Mouse (Mus musculus) forebrain, embryonic 12.5 days (tissue): ENCODE data around the gene Prkca. TPM values are rescaled to one million over a fixed set of nuclear protein-coding genes. Genes with fewer than 3 reads are reported as not detected.

Experiments
- ATAC-seq: fragments of 200-750 bp; cut with Nextera tagmentation; 2 replicates; pipeline ENCODE4 v1.8.0; 2017; ENCODE audit warnings: moderate TSS enrichment; ENCODE audit not compliant: low FRiP score
- H3K27ac ChIP-seq: fragments of 300-500 bp; sonication (generic); 2 replicates; pipeline ENCODE4 v1.5.1; 2016; ENCODE audit warnings: mild to moderate bottlenecking
- H3K27me3 ChIP-seq: fragments of 300-500 bp; sonication (generic); 2 replicates; pipeline ENCODE4 v1.6.1; 2016; ENCODE audit warnings: mild to moderate bottlenecking
- H3K36me3 ChIP-seq: fragments of 300-500 bp; sonication (generic); replicated peaks from 2 replicates; pipeline ENCODE4 v1.6.1; 2016; ENCODE audit warnings: mild to moderate bottlenecking
- H3K4me1 ChIP-seq: fragments of 300-500 bp; sonication (generic); 2 replicates; pipeline ENCODE4 v1.6.1; 2016
- H3K4me2 ChIP-seq: fragments of 300-500 bp; sonication (generic); 2 replicates; pipeline ENCODE4 v1.6.1; 2016; ENCODE audit warnings: mild to moderate bottlenecking, moderate library complexity
- H3K4me3 ChIP-seq: fragments of 300-500 bp; sonication (generic); replicated peaks from 2 replicates; pipeline ENCODE4 v1.5.1; 2016; ENCODE audit warnings: mild to moderate bottlenecking
- H3K9ac ChIP-seq: fragments of 300-500 bp; sonication (generic); 2 replicates; pipeline ENCODE4 v1.6.1; 2016; ENCODE audit warnings: mild to moderate bottlenecking
- H3K9me3 ChIP-seq: fragments of 300-500 bp; sonication (generic); 2 replicates; pipeline ENCODE4 v1.6.1; 2016
- WGBS: fragments of 180-500 bp; shearing (Covaris S2); methylation state at CpG from one replicate; pipeline ENCODE4 v1.1.7; 2016; 5-methylcytosine and 5-hydroxymethylcytosine counted together
- polyA plus RNA-seq: library from polyadenylated mRNA; unstranded; fragments of >200 nt; fragmentation: Nextera tagmentation; extraction: Ambion mirVana; gene quantifications from 2 replicates; pipeline ENCODE4 v1.2.1, GENCODE M21; 2016

The Prkca gene
- polyA plus RNA-seq, 1 experiment from 2014 or later: 4.6 TPM

- no peak overlapping the region for H3K4me2 ChIP-seq
- ATAC-seq: no peak
- H3K27me3 ChIP-seq: no peaks in the 10 kb centered on the region
- no peaks in the 10 kb centered on the region for H3K4me1 ChIP-seq
- no peaks in the 10 kb centered on the region for H3K9me3 ChIP-seq
- no peak overlapping the region for H3K27ac ChIP-seq
- no peak overlapping the region for H3K9ac ChIP-seq
- no peaks in the 10 kb centered on the region for H3K36me3 ChIP-seq
- 87% methylated on average over 4 of the region's 4 CpGs for WGBS
- no peak overlapping the region for H3K4me3 ChIP-seq
Observed at GRCm38 (mm10) chr11:108360983-108361382, 17.3 kb upstream of the Prkca start.

- Histone ChIP-seq H3K4me2 (no peak overlapping the region), H3K9ac (no peak overlapping the region), H3K4me1 (no peaks in the 10 kb centered on the region), H3K27ac (no peak overlapping the region), H3K4me3 (no peak overlapping the region), H3K9me3 (no peaks in the 10 kb centered on the region), H3K27me3 (no peaks in the 10 kb centered on the region), H3K36me3 (no peaks in the 10 kb centered on the region)
- no peak for ATAC-seq
- 84% methylated on average over 6 of the region's 6 CpGs for WGBS
Observed at GRCm38 (mm10) chr11:108358911-108359310, 15.2 kb upstream of the Prkca start.

GRCm38 (mm10) chr11:108356020-108356419 is 12.3 kb upstream of the Prkca start:
- no peak for ATAC-seq
- H3K4me2 ChIP-seq: no peak overlapping the region
- no peaks in the 10 kb centered on the region for H3K4me1 ChIP-seq
- no peak overlapping the region for H3K9ac ChIP-seq
- WGBS: 78% methylated on average over 4 of the region's 4 CpGs
- no peak overlapping the region for H3K4me3 ChIP-seq
- no peak overlapping the region for H3K27ac ChIP-seq
- no peaks in the 10 kb centered on the region for H3K27me3 ChIP-seq
- H3K36me3 ChIP-seq: no peaks in the 10 kb centered on the region
- H3K9me3 ChIP-seq: no peaks in the 10 kb centered on the region

GRCm38 (mm10) chr11:108352842-108353388 is 9.2 kb upstream of the Prkca start:
- Histone ChIP-seq H3K27ac (no peak overlapping the region), H3K9me3 (no peaks in the 10 kb centered on the region), H3K4me2 (no peak overlapping the region), H3K4me3 (no peak overlapping the region), H3K36me3 (no peaks in the 10 kb centered on the region), H3K4me1 (no peaks in the 10 kb centered on the region), H3K9ac (no peak overlapping the region), H3K27me3 (no peaks in the 10 kb centered on the region)
- no peak for ATAC-seq
- WGBS: 94% methylated on average over 10 of the region's 10 CpGs

GRCm38 (mm10) chr11:108350799-108351198 is 7.1 kb upstream of the Prkca start:
- no peaks in the 10 kb centered on the region for H3K27me3 ChIP-seq
- no peak for ATAC-seq
- WGBS: 89% methylated on average over 4 of the region's 4 CpGs

GRCm38 (mm10) chr11:108345321-108345720 is 1.6 kb upstream of the Prkca start:
- 93% methylated on average over 2 of the region's 2 CpGs for WGBS
- Histone ChIP-seq H3K9me3 (no peaks in the 10 kb centered on the region), H3K4me3 (no peak overlapping the region), H3K4me1 (peaks cover 18% of the 10 kb centered on the region), H3K27ac (no peak overlapping the region), H3K27me3 (peaks cover 25% of the 10 kb centered on the region), H3K4me2 (no peak overlapping the region), H3K36me3 (no peaks in the 10 kb centered on the region), H3K9ac (no peak overlapping the region)
- ATAC-seq: no peak

More at GRCm38 (mm10) chr11:108350799-108351198, 7.1 kb upstream of the Prkca start:
- Histone ChIP-seq H3K36me3 (no peaks in the 10 kb centered on the region), H3K4me2 (no peak overlapping the region), H3K4me1 (no peaks in the 10 kb centered on the region; the same call in 1 of the 2 replicates), H3K27ac (no peak overlapping the region), H3K9ac (no peak overlapping the region), H3K4me3 (no peak overlapping the region), H3K9me3 (no peaks in the 10 kb centered on the region)

- H3K4me3 ChIP-seq: peak overlapping the region; percentile 74
- 46% methylated on average over 8 of the region's 8 CpGs for WGBS
- H3K27me3 ChIP-seq: peaks cover 27% of the 10 kb centered on the region
- H3K4me2 ChIP-seq: peak overlapping the region; percentile 100
- H3K9me3 ChIP-seq: no peaks in the 10 kb centered on the region
- H3K4me1 ChIP-seq: peaks cover 18% of the 10 kb centered on the region
- no peak overlapping the region for H3K27ac ChIP-seq
- H3K9ac ChIP-seq: 0 out of 2 replicates have a peak overlapping the region, but pooled peaks have one; percentile 80
- no peak for ATAC-seq
- no peaks in the 10 kb centered on the region for H3K36me3 ChIP-seq
Observed at GRCm38 (mm10) chr11:108344759-108345158, 1.0 kb upstream of the Prkca start.

- H3K4me2 ChIP-seq: peak within 1 kb of the TSS; percentile 100
- H3K27me3 ChIP-seq: peaks cover 28% of the 10 kb centered on the region
- peak within 1 kb of the TSS; percentile 74 for H3K4me3 ChIP-seq
- WGBS: under 1% methylated on average over 69 of the region's 75 CpGs
- H3K36me3 ChIP-seq: no peaks in the 10 kb centered on the region
- H3K4me1 ChIP-seq: peaks cover 18% of the 10 kb centered on the region
- H3K27ac ChIP-seq: peak within 1 kb of the TSS; percentile 81
- peak within 1 kb of the TSS; percentile 80 for H3K9ac ChIP-seq
- H3K9me3 ChIP-seq: no peaks in the 10 kb centered on the region
- ATAC-seq: peak; percentile 7; the same call in 1 of the 2 replicates
Observed at GRCm38 (mm10) chr11:108342781-108343768, 653 bp downstream of the Prkca start, which contains the start of gene Apoh. TSS of gene Apoh (plus strand) at chr11:108343354.

- 0 out of 2 replicates have a peak overlapping the region, but pooled peaks have one; percentile 4 for H3K4me3 ChIP-seq
- no peak for ATAC-seq
- H3K9ac ChIP-seq: no peak overlapping the region
Observed at GRCm38 (mm10) chr11:108341783-108342182, 1.9 kb downstream of the Prkca start.

GRCm38 (mm10) chr11:108340293-108340692 is 3.4 kb downstream of the Prkca start:
- H3K4me1 ChIP-seq: peaks cover 18% of the 10 kb centered on the region
- 84% methylated on average over 4 of the region's 4 CpGs for WGBS
- no peak overlapping the region for H3K9ac ChIP-seq
- H3K4me2 ChIP-seq: no peak overlapping the region
- H3K4me3 ChIP-seq: no peak overlapping the region
- H3K36me3 ChIP-seq: no peaks in the 10 kb centered on the region
- peaks cover 24% of the 10 kb centered on the region for H3K27me3 ChIP-seq
- no peak for ATAC-seq
- no peaks in the 10 kb centered on the region for H3K9me3 ChIP-seq
- H3K27ac ChIP-seq: no peak overlapping the region

More at GRCm38 (mm10) chr11:108341783-108342182, 1.9 kb downstream of the Prkca start:
- H3K27me3 ChIP-seq: peaks cover 28% of the 10 kb centered on the region
- no peaks in the 10 kb centered on the region for H3K9me3 ChIP-seq
- 42% methylated on average over 8 of the region's 8 CpGs for WGBS
- H3K27ac ChIP-seq: no peak overlapping the region
- H3K36me3 ChIP-seq: no peaks in the 10 kb centered on the region
- peak overlapping the region; percentile 100 for H3K4me2 ChIP-seq
- H3K4me1 ChIP-seq: peaks cover 18% of the 10 kb centered on the region

GRCm38 (mm10) chr11:108336445-108336844 is 7.3 kb downstream of the Prkca start:
- no peak for ATAC-seq
- Histone ChIP-seq H3K4me2 (no peak overlapping the region), H3K27me3 (peaks cover 3% of the 10 kb centered on the region), H3K9ac (no peak overlapping the region), H3K9me3 (no peaks in the 10 kb centered on the region), H3K4me1 (peaks cover 11% of the 10 kb centered on the region), H3K27ac (no peak overlapping the region), H3K36me3 (no peaks in the 10 kb centered on the region), H3K4me3 (no peak overlapping the region)
- 57% methylated on average over 5 of the region's 5 CpGs for WGBS

GRCm38 (mm10) chr11:108335536-108335935 is 8.2 kb downstream of the Prkca start:
- Histone ChIP-seq H3K27ac (no peak overlapping the region), H3K4me1 (peaks cover 11% of the 10 kb centered on the region), H3K27me3 (peaks cover 3% of the 10 kb centered on the region), H3K9ac (no peak overlapping the region), H3K4me2 (no peak overlapping the region), H3K4me3 (no peak overlapping the region), H3K36me3 (no peaks in the 10 kb centered on the region), H3K9me3 (no peaks in the 10 kb centered on the region)
- no peak for ATAC-seq
- 91% methylated on average over 4 of the region's 4 CpGs for WGBS
